Mouse (Mus musculus): ENCODE data around the gene Wdr48. TPM values are rescaled to one million over a fixed set of nuclear protein-coding genes. Genes with fewer than 3 reads are reported as not detected.

Gene Wdr48
- total and polyA plus RNA-seq, 3 experiments, result 26.9 to 32.3 (median 32.0) TPM

DNA sequence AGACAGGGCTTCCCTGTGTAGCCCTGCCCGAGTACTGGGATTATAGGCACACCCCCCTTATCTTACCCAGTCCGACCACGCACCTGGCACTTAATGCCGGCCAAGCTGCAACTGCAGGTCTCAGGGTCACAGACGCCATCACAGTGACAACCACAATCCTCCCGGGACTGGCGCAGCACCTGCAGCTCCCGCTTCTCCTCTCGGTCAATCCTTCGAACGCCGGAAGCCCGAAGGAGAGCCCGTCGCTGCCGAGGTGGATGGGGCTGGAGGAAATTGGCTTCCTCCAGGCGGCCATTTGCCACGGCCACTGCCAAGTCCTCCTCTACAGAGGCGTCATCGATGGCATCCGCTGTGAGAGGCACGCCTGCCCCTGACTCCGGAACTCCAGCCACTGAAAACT, 78.6 kb downstream of the Wdr48 start:
- H3K9me3 ChIP-seq (replicated peaks; ENCODE audit: low read length), result peaks cover 2% of the 10 kb centered on the region
- H3K4me2 ChIP-seq (ENCODE audit: insufficient read depth, low read depth, poor library complexity, severe bottlenecking), result no peak overlapping the region
- in situ Hi-C loops (cut with MboI; ENCODE audit: low pct_ligation_motif_present, low pct_unique_long_range_greater_than_20kb, low sequenced_read_pairs) (no loop called here), dilution Hi-C loops (cut with MboI; ENCODE audit: extremely low pct_ligation_motif_present, extremely low pct_unique_long_range_greater_than_20kb, low sequenced_read_pairs) (no loop called here)
- H3K36me3 ChIP-seq (replicated peaks in 1 of 2; ENCODE audit: control insufficient read depth in 1 of 2, insufficient read depth in 1 of 2, low read length in 1 of 2), result peaks cover 39 to 53% of the 10 kb centered on the region in 2 experiments
- TF ChIP-seq SMC3 (IDR thresholded peaks at IDR 0.05; ENCODE audit: low read depth, low read length) (no peak), EP300 (IDR thresholded peaks at IDR 0.05; ENCODE audit: low read length) (no peak)
- H3K27ac ChIP-seq (ENCODE audit: insufficient read depth, low read depth), result no peak overlapping the region
- peaks cover 11 to 40% of the 10 kb centered on the region in 2 experiments for H3K4me1 ChIP-seq (ENCODE audit: control insufficient read depth in 1 of 2, insufficient read depth in 2 of 2)
- H3K9ac ChIP-seq (ENCODE audit: insufficient read depth, low read depth), result no peak overlapping the region
- H3K79me2 ChIP-seq (replicated peaks; ENCODE audit: control insufficient read depth, extremely low read depth, insufficient read depth, poor library complexity, severe bottlenecking), result peaks cover 5% of the 10 kb centered on the region
- no peak for DNase-seq (ENCODE audit: extremely low read depth)
- no peak overlapping the region for H3K4me3 ChIP-seq (replicated peaks in 1 of 3; ENCODE audit: low read depth in 2 of 3, low read length in 2 of 3, poor library complexity in 1 of 3)
- no peaks in the 10 kb centered on the region for H3K27me3 ChIP-seq (replicated peaks)

GRCm38 (mm10) chr9:119973869-119974520, 79.3 kb downstream of the Wdr48 start:
- no peak overlapping the region for H3K9ac ChIP-seq (ENCODE audit: insufficient read depth, low read depth)
- no peak overlapping the region for H3K27ac ChIP-seq (ENCODE audit: insufficient read depth, low read depth)
- H3K4me1 ChIP-seq (ENCODE audit: control insufficient read depth in 1 of 2, insufficient read depth in 2 of 2), result peaks cover 16 to 47% of the 10 kb centered on the region in 2 experiments
- dilution Hi-C loops (cut with MboI; ENCODE audit: extremely low pct_ligation_motif_present, extremely low pct_unique_long_range_greater_than_20kb, low sequenced_read_pairs) (no loop called here), in situ Hi-C loops (cut with MboI; ENCODE audit: low pct_ligation_motif_present, low pct_unique_long_range_greater_than_20kb, low sequenced_read_pairs) (no loop called here)
- no peaks in the 10 kb centered on the region for H3K27me3 ChIP-seq (replicated peaks)
- no peak overlapping the region for H3K4me3 ChIP-seq (replicated peaks in 1 of 3; ENCODE audit: low read depth in 2 of 3, low read length in 2 of 3, poor library complexity in 1 of 3)
- H3K79me2 ChIP-seq (replicated peaks; ENCODE audit: control insufficient read depth, extremely low read depth, insufficient read depth, poor library complexity, severe bottlenecking), result peaks cover 6% of the 10 kb centered on the region
- H3K9me3 ChIP-seq (replicated peaks; ENCODE audit: low read length), result peaks cover 2% of the 10 kb centered on the region
- no peak overlapping the region for H3K4me2 ChIP-seq (ENCODE audit: insufficient read depth, low read depth, poor library complexity, severe bottlenecking)
- H3K36me3 ChIP-seq (replicated peaks in 1 of 2; ENCODE audit: control insufficient read depth in 1 of 2, insufficient read depth in 1 of 2, low read length in 1 of 2), result peaks cover 39 to 53% of the 10 kb centered on the region in 2 experiments
- TF ChIP-seq RAD21 (IDR thresholded peaks at IDR 0.05; ENCODE audit: low read depth, low read length) (no peak; the same call in none of the 2 replicates), ZMIZ1 (IDR thresholded peaks at IDR 0.05; ENCODE audit: low read depth, low read length) (no peak), HCFC1 (IDR thresholded peaks at IDR 0.05; ENCODE audit: low read depth, low read length) (no peak), IRF4 (IDR thresholded peaks at IDR 0.05; ENCODE audit: low read depth, low read length) (no peak), UBTF (IDR thresholded peaks at IDR 0.05; ENCODE audit: low read depth, low read length) (no peak), MXI1 (IDR thresholded peaks at IDR 0.05; ENCODE audit: low read depth, low read length) (0 out of 2 replicates have a peak, but pooled peaks have one; percentile 24), JUND (conservative IDR thresholded peaks at IDR 0.05; ENCODE audit: low read depth, low read length) (no peak), SIN3A (IDR thresholded peaks at IDR 0.05; ENCODE audit: low read length) (no peak), SMC3 (IDR thresholded peaks at IDR 0.05; ENCODE audit: low read depth, low read length) (peak; percentile 20; the same call in 1 of the 2 replicates), E2F4 (IDR thresholded peaks at IDR 0.05; ENCODE audit: insufficient replicate concordance, low read depth, low read length) (no peak), CTCF (conservative IDR thresholded peaks at IDR 0.05 in 1 of 2, IDR thresholded peaks at IDR 0.05 in 1 of 2; ENCODE audit: low read depth in 2 of 2, low read length in 2 of 2) (peak; percentile 63 to 70), ZC3H11A (IDR thresholded peaks at IDR 0.05; ENCODE audit: low read depth, low read length) (no peak), MAZ (IDR thresholded peaks at IDR 0.05; ENCODE audit: low read depth, low read length) (no peak), USF1 (IDR thresholded peaks at IDR 0.05; ENCODE audit: low read depth, low read length) (no peak), NELFE (IDR thresholded peaks at IDR 0.05; ENCODE audit: low read depth, low read length) (no peak), EP300 (IDR thresholded peaks at IDR 0.05; ENCODE audit: low read length) (no peak)
- DNase-seq (ENCODE audit: extremely low read depth), result no peak

Data from CH12.LX (cell line).